Mouse (Mus musculus) C2C12 (cell line): ENCODE data around the gene Lingo2.

Experiments
- CTCF ChIP-seq: IDR thresholded peaks from one replicate; pipeline ENCODE4 v1.5.1; 2011; ENCODE audit not compliant: control insufficient read depth, insufficient read depth, insufficient read length
- MAX ChIP-seq: IDR thresholded peaks from one replicate; pipeline ENCODE4 v1.6.1; 2011; ENCODE audit warnings: mild to moderate bottlenecking, control low read depth

- TF ChIP-seq MAX (no peak), CTCF (no peak)
These were observed 1180.7 kb downstream of the Lingo2 start for GRCm38 (mm10) chr4:35770810-35771209.
